Mouse (Mus musculus) midbrain, embryonic 13.5 days (tissue): Measurements from ENCODE around the gene Zfp408. TPM values are rescaled to one million over a fixed set of nuclear protein-coding genes. Genes with fewer than 3 reads are reported as not detected.
"Not testable (repeated sequence)": the region's sequence is repeated elsewhere in the genome, so short reads cannot be mapped to it uniquely, and the experiment has no call there.

Experiments
- ATAC-seq: fragments of 200-750 bp; cut with Nextera tagmentation; 2 replicates; pipeline ENCODE4 v1.8.0; 2017; ENCODE audit warnings: mild to moderate bottlenecking, moderate TSS enrichment, moderate library complexity
- H3K27ac ChIP-seq: fragments of 300-500 bp; sonication (generic); 2 replicates; pipeline ENCODE4 v1.5.1; 2015; ENCODE audit warnings: inconsistent platforms, mild to moderate bottlenecking, moderate library complexity
- H3K27me3 ChIP-seq: fragments of 300-500 bp; sonication (generic); 2 replicates; pipeline ENCODE4 v1.6.1; 2015; ENCODE audit warnings: mild to moderate bottlenecking, inconsistent platforms
- H3K36me3 ChIP-seq: fragments of 300-500 bp; sonication (generic); 2 replicates; pipeline ENCODE4 v1.6.1; 2015; ENCODE audit warnings: mild to moderate bottlenecking, inconsistent platforms
- H3K4me1 ChIP-seq: fragments of 300-500 bp; sonication (generic); replicated peaks from 2 replicates; pipeline ENCODE4 v1.6.1; 2015; ENCODE audit warnings: inconsistent platforms
- H3K4me2 ChIP-seq: fragments of 300-500 bp; sonication (generic); replicated peaks from 2 replicates; pipeline ENCODE4 v1.6.1; 2015; ENCODE audit warnings: moderate library complexity, mild to moderate bottlenecking, inconsistent platforms
- H3K4me3 ChIP-seq: fragments of 300-500 bp; sonication (generic); replicated peaks from 2 replicates; pipeline ENCODE4 v1.5.1; 2015; ENCODE audit warnings: mild to moderate bottlenecking, inconsistent platforms
- H3K9ac ChIP-seq: fragments of 300-500 bp; sonication (generic); replicated peaks from 2 replicates; pipeline ENCODE4 v1.6.1; 2015; ENCODE audit warnings: mild to moderate bottlenecking, inconsistent platforms
- H3K9me3 ChIP-seq: fragments of 300-500 bp; sonication (generic); 2 replicates; pipeline ENCODE4 v1.6.1; 2016; ENCODE audit warnings: mild to moderate bottlenecking, inconsistent platforms
- WGBS: fragments of 180-500 bp; shearing (Covaris S2); methylation state at CpG from one replicate; pipeline ENCODE4 v1.1.7; 2015; 5-methylcytosine and 5-hydroxymethylcytosine counted together
- polyA plus RNA-seq: library from polyadenylated mRNA; unstranded; fragments of >200 nt; fragmentation: Nextera tagmentation; extraction: Ambion mirVana; gene quantifications from 2 replicates; pipeline ENCODE4 v1.2.1, GENCODE M21; 2015

Gene Zfp408
- polyA plus RNA-seq, 1 experiment from 2014 or later = 14.6 TPM

DNA sequence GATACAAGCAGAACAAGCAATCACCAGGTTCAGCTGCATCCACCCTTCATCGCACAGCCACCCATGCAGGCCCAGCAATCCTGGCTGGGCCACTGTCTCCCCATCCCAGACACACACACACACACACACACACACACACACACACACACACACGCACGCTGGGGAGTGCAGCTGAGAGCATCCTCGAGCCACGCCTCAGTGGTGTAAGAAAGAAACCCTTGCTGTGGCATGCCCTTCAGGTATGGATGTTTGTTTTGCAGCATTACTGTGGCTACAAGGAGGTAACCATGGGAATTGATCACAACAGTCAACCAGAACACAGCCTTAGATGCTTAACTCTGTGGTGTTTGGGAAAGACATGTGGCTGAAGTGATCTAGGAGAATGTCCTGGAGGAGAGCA lies 17.3 kb downstream of the Zfp408 start:
- H3K9me3 ChIP-seq = no peaks in the 10 kb centered on the region
- no peaks in the 10 kb centered on the region for H3K27me3 ChIP-seq
- H3K9ac ChIP-seq = no peak overlapping the region
- ATAC-seq = no peak
- H3K36me3 ChIP-seq = no peaks in the 10 kb centered on the region
- 77% methylated on average over 5 of the region's 5 CpGs for WGBS
- H3K4me3 ChIP-seq = no peak overlapping the region
- no peak overlapping the region for H3K4me2 ChIP-seq
- H3K4me1 ChIP-seq = no peaks in the 10 kb centered on the region
- H3K27ac ChIP-seq = no peak overlapping the region

DNA sequence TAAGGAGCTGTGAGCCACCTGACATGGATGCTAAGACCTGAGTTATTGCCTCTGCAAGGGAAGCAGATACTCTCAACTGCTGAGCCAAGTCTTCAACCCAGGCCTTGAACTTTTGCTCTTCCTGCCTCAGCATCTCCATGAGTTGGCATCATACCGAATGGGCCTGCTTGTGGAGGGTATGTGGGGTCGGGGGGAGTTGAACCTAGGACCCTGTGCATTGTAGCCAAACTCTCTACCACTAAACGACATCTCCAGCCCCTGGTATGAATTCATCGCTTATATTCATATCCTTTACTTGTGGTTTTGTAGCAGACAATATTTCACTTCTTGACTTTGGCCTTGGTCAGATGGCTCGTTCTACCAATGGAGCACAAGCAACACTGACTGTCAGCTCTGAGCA lies 17.8 kb downstream of the Zfp408 start:
- no peak for ATAC-seq
- H3K4me1 ChIP-seq = no peaks in the 10 kb centered on the region
- H3K9ac ChIP-seq = no peak overlapping the region
- H3K27me3 ChIP-seq = no peaks in the 10 kb centered on the region
- 86% methylated on average over 5 of the region's 5 CpGs for WGBS
- H3K36me3 ChIP-seq = no peaks in the 10 kb centered on the region
- H3K9me3 ChIP-seq = no peaks in the 10 kb centered on the region
- H3K4me3 ChIP-seq = no peak overlapping the region
- no peak overlapping the region for H3K4me2 ChIP-seq
- H3K27ac ChIP-seq = no peak overlapping the region

DNA sequence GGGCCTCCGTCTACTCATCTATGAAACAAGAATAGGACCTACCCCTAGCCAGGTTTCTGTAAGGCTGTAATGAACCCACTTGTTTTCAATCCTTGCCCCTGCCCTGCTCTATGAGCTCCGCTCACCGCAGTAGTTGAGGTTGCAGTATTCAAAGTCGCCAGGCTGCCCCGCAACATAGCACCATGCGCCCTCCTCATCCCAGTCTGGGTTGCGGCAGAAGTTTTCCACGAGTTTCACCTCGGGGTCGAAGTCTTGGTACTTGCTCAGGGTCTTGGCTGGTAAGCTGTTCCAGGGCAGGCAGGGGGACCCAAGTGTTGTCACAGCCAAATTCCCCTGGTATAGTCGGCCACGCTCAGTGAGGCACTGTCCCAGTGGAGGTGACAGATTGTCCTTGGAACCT lies 19.2 kb downstream of the Zfp408 start:
- Histone ChIP-seq H3K9me3 (no peaks in the 10 kb centered on the region), H3K27ac (no peak overlapping the region), H3K27me3 (no peaks in the 10 kb centered on the region), H3K4me1 (no peaks in the 10 kb centered on the region), H3K36me3 (no peaks in the 10 kb centered on the region), H3K9ac (no peak overlapping the region), H3K4me3 (no peak overlapping the region), H3K4me2 (no peak overlapping the region)
- no peak for ATAC-seq
- WGBS = 93% methylated on average over 12 of the region's 12 CpGs

DNA sequence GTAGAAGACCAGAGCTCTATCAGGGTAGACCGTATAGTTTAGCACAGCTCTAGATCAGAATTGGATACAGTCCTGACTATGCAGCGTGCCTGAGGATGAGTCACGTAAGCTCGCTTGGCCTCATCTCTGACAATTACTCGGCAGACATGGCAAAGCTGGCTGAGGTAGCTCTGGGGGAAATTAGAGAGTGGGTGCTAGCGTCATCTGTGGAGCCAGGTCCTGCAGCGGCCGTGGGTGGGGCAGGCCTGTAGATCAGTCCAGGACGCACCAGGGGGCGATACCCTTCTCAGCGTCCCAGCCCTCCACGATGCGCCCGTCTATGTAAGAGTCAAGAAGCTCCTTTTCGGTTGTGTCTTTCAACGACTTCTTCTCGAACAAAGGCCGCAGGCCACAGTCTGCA lies 19.9 kb downstream of the Zfp408 start:
- Histone ChIP-seq H3K9me3 (no peaks in the 10 kb centered on the region), H3K36me3 (peaks cover under 1% of the 10 kb centered on the region; the same call in 1 of the 2 replicates), H3K4me1 (no peaks in the 10 kb centered on the region), H3K27me3 (no peaks in the 10 kb centered on the region), H3K4me3 (no peak overlapping the region), H3K27ac (no peak overlapping the region), H3K4me2 (no peak overlapping the region), H3K9ac (no peak overlapping the region)
- no peak for ATAC-seq
- WGBS = 86% methylated on average over 18 of the region's 18 CpGs

DNA sequence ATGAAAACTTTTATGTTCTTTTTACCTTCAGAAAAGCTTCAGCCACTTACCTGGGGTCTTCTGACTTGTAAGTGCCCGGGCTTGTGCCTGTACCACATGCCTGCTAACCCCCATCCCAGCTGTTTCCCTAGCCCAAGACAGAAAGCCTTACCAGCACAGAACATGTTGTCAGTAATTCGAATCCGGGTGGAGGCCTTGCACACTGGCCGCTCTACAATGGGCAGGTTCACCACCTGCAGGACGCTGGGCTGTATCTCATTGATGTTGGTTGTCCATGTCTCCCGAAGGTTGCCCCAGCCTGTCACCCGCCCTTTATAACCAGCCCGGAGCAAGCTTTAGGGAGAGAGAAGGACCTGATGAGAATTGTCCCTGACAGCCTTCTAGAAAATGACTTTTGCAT lies 21.4 kb downstream of the Zfp408 start:
- no peaks in the 10 kb centered on the region for H3K27me3 ChIP-seq
- H3K36me3 ChIP-seq = peaks cover 12% of the 10 kb centered on the region
- H3K9me3 ChIP-seq = no peaks in the 10 kb centered on the region
- no peak overlapping the region for H3K4me2 ChIP-seq
- no peak for ATAC-seq
- no peak overlapping the region for H3K27ac ChIP-seq
- no peak overlapping the region for H3K9ac ChIP-seq
- H3K4me1 ChIP-seq = no peaks in the 10 kb centered on the region
- no peak overlapping the region for H3K4me3 ChIP-seq
- 90% methylated on average over 8 of the region's 8 CpGs for WGBS

DNA sequence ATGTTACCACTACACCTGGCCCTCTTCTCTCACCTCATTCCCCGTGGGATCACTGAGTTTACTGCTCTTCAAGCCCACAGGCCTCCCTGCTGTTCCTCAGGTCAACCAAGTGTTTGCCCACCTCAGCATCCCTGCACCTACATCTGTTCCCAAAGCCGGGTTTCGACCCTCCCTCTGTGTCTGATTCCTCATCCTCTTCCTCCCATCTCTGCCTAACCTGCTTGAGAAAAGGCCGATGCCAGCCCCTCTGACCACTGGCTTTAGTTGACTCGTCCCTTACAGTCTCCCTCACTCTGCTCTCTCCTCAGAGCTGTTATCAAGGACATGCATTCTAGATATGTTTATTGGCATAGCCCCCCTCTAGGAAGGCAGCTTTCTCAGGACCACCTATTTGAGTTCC lies 22.1 kb downstream of the Zfp408 start:
- Histone ChIP-seq H3K9me3 (no peaks in the 10 kb centered on the region), H3K27me3 (no peaks in the 10 kb centered on the region), H3K27ac (no peak overlapping the region), H3K36me3 (peaks cover 16% of the 10 kb centered on the region), H3K9ac (no peak overlapping the region), H3K4me3 (no peak overlapping the region), H3K4me1 (no peaks in the 10 kb centered on the region), H3K4me2 (no peak overlapping the region)
- whole genome bisulfite sequencing = 78% methylated on average over 5 of the region's 5 CpGs
- ATAC-seq = no peak

DNA sequence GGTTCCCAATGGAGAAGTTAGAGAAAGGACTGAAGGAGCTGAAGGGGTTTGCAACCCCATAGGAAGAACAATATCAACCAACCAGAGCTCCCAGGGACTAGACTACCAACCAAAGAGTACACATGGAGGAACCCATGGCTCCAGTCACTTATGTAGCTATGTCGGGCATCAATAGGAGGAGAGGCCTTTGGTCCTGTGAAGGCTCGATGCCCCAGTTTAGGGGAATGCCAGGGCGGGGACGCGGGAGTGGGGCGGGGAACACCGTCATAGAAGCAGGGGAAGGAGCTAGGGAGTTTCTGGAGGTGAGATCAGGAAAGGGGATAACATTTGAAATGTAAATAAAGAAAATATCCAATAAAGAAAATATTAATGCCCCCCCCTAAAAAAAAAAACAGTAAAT lies 26.2 kb downstream of the Zfp408 start:
- not testable (repeated sequence) for H3K4me3 ChIP-seq, H3K4me1 ChIP-seq, H3K4me2 ChIP-seq, H3K27ac ChIP-seq, ATAC-seq, H3K9ac ChIP-seq, H3K27me3 ChIP-seq, H3K9me3 ChIP-seq
- peaks cover 54% of the 10 kb centered on the region for H3K36me3 ChIP-seq
- 96% methylated on average over 7 of the region's 7 CpGs for WGBS

DNA sequence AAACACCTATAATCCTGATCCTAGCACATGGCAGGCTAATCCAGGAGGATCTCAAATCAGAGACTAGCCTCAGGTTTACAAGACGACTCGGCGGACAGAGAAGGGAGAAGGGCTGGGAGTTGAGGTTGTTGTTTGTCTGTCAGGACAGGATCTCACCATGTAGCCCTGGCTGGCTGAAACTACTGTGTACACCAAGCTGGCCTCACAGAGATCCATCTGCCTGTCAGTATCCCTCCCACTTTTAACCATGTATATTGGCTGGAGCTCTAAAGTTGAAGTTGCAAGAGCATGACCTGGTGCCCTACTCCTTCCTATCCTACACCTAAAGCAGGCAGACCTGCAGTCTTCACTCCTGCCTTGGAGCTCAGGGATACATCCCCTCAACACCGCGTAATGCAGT lies 27.2 kb downstream of the Zfp408 start:
- Histone ChIP-seq H3K4me1 (no peaks in the 10 kb centered on the region), H3K27ac (no peak overlapping the region), H3K4me2 (no peak overlapping the region), H3K9ac (no peak overlapping the region), H3K4me3 (no peak overlapping the region), H3K27me3 (no peaks in the 10 kb centered on the region), H3K9me3 (no peaks in the 10 kb centered on the region), H3K36me3 (peaks cover 65% of the 10 kb centered on the region)
- 94% methylated on average over 5 of the region's 5 CpGs for WGBS
- ATAC-seq = no peak

DNA sequence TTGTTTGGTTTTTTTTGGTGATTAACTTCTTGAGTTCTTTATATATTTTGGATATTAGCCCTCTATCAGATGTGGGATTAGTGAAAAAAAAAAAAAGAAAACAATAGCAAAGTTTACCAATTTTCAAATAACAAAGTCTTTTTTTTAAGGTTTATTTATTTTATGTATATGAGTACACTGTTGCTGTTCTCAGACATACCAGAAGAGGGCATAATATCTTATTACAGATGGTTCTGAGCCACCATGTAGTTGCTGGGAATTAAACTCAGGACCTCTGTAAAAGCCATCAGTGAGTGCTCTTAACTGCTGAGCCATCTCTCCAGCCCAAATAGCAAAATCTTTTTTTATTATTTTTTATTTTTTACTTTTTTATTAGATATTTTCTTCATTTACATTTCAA lies 40.2 kb downstream of the Zfp408 start:
- ATAC-seq, H3K27ac ChIP-seq, H3K9me3 ChIP-seq, H3K4me2 ChIP-seq, H3K27me3 ChIP-seq, H3K9ac ChIP-seq, H3K4me3 ChIP-seq, H3K4me1 ChIP-seq: not testable (repeated sequence)
- H3K36me3 ChIP-seq = peaks cover 64% of the 10 kb centered on the region

DNA sequence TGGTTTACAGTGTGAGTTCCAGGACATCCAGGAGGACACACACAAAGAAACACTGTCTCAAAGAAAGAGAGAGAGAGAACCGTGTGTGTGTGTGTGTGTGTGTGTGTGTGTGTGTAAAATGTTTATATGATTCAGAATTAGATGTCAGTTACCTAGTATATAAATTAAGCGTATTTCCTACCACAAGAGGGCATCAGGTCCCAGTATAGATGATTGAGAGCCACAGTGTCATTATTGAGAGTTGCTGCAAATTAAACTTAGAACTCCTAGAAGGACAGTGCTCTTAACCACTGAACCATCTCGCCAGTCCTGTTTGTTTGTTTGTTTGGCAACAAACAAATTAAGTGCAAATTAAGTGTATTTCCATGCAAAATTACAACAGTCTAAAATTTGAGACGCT lies 47.2 kb downstream of the Zfp408 start:
- Histone ChIP-seq H3K9ac (no peak overlapping the region), H3K4me3 (no peak overlapping the region), H3K27ac (no peak overlapping the region), H3K27me3 (no peaks in the 10 kb centered on the region), H3K36me3 (peaks cover 80% of the 10 kb centered on the region), H3K4me1 (no peaks in the 10 kb centered on the region), H3K9me3 (no peaks in the 10 kb centered on the region), H3K4me2 (no peak overlapping the region)
- no peak for ATAC-seq
- WGBS = 94% methylated on average over 4 of the region's 4 CpGs

DNA sequence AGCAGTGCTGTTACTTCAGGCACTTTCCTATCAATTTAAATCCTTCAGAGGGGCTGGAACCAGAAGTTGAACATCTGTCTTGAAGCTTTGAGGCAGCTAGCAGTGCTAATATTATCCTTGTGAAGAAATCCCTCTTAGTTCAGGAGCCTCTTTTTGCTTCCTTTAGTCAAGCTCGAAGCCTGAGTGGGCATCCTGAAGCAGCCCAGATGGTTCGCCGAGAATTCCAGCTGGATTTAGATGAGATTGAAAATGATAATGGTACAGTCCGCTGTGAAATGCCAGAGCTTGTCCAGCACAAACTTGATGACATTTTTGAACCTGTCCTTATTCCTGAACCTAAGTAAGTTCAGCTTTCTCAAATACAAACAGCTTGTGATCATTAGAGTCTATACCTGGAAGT lies 49.1 kb downstream of the Zfp408 start:
- no peak for ATAC-seq
- H3K4me2 ChIP-seq = no peak overlapping the region
- H3K27ac ChIP-seq = no peak overlapping the region
- H3K4me1 ChIP-seq = no peaks in the 10 kb centered on the region
- H3K9ac ChIP-seq = no peak overlapping the region
- H3K36me3 ChIP-seq = peaks cover 81% of the 10 kb centered on the region
- H3K4me3 ChIP-seq = no peak overlapping the region
- 99% methylated on average over 4 of the region's 4 CpGs for WGBS
- no peaks in the 10 kb centered on the region for H3K27me3 ChIP-seq
- H3K9me3 ChIP-seq = no peaks in the 10 kb centered on the region
